Mouse (Mus musculus) retina, adult 2 months (tissue): ENCODE measurements at regions not wholly inside any gene's neighbourhood (a gene's known extent, or its start where the extent isn't known, plus 50 kb on each side); places are given as distances from the start of the nearest gene placed in this dataset.

Source experiments
- DNase-seq: peaks from one replicate; pipeline ENCODE4 v3.0.0-alpha.2; 2012; ENCODE audit warnings: low read depth, low spot score

DNA sequence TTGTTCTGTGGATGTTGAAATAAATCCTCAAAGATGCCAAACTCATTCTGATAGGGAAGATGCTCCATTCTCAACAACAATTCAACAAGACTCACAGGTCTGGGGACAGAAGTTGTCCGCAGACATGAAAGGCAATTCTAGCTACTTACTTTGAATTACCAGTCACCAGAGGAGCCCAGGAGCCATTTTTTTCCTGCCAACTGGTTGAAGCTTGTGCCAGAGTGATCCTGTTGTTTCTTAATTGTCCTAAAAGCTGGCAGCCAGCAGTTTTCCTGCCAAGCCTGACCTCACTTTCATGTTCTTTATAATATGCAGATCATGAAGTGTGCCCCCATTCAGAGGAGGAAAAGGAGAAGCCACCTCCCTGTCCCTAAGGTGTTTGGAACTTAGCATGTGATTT, 110.0 kb upstream of the Ankrd1 start:
- no peak for DNase-seq

DNA sequence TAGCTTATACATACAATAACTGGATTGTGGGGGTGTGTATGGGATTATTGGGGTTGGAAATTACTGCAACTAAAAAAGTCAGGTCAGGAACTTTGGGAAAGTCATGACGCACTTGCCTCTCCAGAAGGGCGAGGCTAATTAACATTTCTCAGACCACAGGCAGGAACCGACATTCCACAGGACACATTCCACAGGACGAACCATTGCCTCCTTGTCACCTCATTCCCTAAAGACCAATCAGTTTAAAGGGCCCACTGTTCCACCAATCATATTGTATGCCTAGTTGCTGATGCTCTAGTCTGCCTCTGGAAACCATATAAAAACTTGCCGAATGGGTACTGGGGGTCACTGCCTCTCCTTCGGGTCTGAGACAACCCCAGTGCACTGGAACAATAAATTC, 113.0 kb upstream of the Pcgf5 start:
- DNase-seq: no peak

DNA sequence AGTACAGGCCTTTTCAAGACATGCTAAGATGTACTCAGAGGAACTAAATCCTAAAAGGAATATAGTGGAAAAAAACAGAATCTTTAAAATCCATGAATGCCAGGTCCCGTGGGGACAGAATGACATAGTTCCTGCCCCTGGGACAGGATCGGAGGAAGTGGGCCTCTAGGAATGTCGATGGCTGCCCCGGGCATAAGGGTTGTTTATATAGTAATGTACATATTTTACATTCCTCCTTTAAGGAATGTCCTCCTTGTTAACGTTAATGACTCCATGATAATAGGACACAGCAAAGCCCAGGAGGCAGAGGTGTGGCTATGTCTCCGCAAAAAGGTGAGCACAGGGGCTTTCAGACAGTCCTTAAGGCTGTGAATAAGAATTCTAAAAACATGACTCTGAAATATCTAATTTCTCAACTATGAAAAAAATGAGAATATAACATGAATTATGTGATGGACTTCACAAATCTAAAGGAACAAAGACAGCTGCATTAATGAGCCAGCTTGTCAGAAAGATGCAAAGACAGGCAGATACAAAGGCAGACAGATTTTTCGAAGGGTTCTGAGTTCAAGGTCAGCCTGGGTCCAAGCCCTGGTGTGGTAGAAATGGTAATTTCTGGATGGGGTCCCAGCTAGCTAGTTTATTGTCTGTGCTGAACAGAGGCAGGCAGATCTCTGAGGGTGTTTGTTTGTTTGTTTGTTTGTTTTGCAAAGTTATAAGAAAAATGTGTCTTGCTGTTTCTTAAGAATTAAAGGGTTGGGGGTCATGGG, 111.3 kb upstream of the Pcgf5 start:
- no peak for DNase-seq

DNA sequence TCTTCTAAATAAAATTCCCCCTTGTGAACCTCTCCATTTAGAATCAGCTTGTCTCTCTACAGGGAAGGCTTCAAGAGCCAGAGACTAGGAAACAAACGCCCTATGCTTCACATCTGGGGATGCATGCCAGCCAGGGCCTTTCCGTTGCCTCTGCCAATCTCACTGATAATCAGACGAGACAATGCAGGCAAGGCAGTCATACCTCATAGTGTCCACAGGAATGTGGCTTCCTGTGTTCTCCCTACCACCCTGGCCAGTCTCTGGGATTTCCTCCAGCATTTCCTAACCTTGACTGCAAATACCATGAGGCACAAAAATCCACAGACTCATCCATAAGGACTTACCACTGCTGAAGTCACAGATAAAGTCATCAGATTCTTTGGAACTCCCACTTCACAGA, 110.4 kb upstream of the Pcgf5 start:
- no peak for DNase-seq

DNA sequence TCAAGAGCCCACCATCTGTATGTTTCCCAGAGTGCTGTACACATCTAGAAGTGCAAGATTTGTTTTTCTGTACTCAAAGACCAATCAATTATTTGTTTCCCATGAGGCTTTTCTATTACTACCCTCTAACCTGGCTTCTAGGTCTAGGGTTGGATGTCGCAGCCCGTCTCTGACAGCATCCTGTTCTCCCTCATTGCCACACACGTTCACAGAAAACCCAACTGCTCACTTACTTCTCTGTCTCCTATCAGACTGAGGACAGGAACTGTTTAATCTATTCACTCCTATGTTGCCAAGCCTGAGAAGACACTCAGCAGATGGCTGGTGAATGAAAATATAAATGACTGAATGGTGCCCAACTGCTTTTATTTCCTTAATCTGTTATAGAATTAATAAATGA, 109.6 kb upstream of the Pcgf5 start:
- DNase-seq: no peak

DNA sequence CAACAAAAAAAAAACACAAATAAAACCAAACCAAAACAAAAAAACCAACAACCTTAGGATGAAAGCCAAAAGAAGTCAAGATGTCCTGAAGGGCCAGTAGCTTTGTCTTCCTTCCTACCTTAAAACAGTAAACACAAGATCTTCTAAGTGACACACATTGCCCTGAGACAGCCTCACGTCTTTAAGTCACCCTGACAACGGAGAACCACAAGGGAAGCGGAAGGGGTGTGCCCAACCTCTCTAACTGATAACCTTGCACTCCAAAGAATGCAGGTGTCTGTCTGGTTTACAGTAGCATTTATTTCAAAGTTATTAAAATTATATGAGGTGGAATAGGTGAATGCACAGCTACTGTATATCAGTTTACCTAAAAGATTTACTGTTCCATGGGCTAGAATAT, 105.7 kb upstream of the Pcgf5 start:
- DNase-seq: no peak

DNA sequence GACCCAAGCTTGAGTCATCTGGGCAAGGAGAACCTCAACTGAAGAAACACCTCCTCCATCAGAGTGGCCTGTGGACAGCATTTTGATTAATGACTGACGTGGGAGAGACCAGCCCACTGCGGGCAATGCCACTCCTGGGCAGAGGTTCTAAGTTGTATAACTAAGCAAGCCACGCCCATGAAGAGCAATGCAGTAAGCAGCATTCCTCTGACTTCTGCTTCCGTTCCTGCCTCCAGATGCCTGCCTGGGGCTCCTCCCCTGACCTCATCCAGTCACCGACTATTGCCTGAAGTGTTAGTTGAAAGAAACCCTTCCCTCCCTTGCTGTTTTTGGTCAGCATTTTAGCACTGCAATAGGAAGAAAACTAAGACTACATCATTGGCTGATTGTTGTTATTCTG, 105.2 kb upstream of the Pcgf5 start:
- DNase-seq: no peak

DNA sequence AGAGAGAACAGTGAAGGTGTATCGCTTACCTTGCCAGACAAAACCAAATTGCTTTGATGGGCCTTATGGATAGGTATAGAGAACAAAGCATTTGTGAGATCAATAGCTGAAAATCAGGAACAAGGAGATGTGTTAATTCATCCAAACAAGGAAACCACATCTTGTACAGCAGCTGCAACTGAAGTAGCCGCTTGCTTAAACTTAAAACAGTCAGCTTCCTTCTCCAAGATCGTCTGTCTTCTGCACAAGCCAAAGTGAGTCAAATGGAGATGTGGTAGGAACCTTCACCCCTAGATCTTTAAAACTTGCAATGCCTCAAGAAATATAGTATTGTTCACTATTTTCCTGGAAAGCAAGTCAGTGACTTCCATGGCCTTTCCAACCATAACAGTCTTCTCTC, 95.6 kb upstream of the Pcgf5 start:
- DNase-seq: no peak

DNA sequence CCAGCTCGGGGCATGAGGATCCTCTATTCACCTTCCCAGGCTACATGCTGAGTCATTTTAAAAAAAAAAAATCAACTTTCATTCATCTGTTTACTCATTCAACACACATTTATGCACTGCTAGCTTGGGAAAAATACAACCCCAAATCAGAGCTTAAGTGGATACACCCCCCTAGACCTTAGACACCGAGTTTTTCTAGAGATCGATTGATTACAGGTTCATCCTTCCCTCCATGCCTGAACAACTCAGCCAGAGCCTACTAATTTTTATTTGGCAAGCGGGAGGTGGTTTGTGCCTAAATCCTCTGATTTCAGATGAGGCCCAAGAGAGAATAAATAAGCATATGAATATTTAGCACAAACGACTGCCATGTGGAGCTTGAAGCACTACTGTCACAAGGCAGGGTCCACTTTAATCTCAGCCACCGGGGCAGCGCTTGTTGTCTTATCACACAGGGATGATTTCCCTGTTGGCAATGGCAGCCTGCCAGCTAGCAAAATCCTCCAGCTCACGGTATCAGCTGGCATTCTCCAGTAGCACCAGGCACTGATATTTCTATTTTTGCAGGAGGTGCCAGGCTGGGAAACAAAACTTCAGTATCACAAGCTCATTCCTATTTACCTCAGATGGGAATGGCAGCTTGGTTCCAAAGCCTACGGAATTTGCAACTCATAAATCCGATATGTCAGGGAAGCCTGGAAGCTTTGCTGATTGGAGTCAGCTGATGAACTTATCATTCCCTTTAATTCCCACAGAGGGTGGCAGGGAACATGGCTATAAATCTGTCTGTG, 90.2 kb upstream of the Pcgf5 start:
- DNase-seq: peak; percentile 16

DNA sequence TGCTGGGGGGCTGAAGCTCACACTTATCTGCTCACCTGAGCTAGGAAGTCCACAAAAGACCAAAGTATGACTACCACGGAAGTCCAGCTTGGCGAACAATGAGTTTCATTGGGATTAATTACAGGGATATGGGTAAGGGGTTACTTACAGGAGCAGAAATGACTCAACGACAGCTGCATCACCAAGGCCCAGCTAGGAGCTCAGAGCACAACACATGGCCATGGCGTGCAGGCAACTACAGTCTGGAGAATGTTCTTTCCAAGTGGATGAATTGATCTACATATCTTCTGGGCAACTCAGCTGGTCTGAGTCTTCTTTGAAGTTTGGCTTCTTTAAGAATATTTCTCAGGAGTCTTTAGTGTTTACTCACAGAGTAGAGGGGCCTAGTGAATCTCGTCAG, 86.3 kb upstream of the Pcgf5 start:
- no peak for DNase-seq

DNA sequence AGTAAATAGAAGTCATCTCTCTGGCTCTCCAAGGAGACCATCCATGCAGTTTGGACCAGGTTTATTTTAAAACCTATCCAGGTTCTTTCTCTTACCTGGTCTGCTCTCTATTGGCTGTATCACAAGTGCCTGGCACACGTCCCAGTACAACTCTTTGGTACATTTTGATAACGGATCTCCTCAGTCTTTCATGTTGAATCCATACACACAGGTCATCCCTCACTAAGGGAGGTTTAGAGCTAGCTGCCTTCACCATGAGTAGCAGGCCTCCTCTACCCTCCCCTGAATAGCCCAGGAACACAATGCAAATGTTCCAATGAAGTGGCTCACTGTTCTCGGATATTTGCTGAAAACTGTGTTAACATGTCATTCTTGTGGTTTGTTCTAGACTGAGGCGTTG, 84.2 kb upstream of the Pcgf5 start:
- no peak for DNase-seq

DNA sequence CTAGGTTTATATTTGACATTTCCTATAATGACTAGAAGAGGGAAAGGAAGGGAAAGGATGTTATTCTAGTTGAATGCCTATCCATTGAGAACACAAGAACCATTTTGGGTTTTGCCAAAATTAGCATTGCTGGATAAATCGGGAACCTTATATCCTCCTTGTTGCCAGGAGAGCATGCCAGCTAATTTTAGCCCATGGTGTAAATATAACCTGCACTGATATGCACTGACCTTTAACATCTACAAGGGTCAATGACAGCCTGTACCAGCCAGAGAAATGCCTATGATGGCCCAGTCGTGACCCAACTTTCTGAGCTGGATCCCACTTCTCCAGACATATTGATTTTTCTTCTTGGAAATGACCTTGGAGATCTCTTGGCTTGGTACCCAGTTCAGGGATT, 83.7 kb upstream of the Pcgf5 start:
- no peak for DNase-seq

DNA sequence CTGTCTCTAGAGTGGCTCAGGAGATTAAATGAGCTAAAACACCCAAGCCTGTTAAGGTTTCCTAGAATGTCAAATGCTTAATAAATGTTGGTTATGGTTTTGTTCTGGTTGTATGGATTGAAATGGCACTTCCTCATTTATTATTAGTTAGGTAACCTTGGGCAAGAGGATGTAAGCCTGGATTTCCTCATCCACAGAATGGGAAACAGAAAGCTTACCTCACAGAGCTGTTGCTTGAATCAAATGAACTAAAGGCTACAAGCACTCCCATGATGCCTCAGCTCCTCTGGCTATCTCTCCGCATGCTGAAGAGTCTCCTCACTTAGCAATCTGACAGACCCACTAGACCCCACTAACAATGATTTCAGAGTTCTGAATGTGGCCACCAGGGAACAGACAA, 82.8 kb upstream of the Pcgf5 start:
- DNase-seq: no peak

DNA sequence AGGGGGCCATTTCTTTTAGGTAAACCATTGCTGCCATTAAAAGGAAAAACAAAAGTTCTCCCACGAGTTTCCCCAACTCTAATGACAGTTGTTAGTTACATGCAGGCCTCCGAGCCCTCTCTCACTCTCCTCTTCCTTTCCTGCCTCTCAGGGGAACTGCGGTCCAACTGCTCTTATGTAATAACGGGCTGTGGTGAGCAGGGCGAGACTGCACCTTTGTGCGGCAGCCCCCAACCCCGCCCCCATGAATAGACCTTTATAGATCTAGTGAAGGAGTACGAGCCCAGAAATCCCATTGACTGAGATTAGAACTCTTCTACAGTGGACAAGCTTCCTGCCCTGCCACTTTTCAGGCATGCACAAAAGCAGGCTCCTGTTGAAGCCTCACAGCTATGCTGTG, 81.8 kb upstream of the Pcgf5 start:
- no peak for DNase-seq

DNA sequence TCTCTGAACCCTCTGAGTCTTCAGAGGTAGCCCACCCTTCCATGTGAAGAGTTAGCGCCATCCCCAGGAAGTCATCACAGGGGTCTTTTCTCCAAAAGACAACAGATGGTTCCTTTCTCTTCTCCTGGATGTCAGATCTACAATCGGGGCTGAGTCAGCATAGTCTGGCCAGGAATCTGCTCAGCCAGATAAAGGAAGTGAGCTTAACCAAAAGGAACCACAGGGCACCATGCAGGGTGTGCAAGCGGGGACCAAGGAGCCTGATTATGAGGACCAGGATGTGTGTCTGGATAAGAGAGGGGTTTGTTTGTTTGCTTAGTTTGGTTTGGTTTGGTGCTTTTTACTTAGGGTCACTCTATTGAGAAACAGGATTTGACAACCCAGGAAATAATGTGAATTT, 74.6 kb upstream of the Pcgf5 start:
- no peak for DNase-seq

DNA sequence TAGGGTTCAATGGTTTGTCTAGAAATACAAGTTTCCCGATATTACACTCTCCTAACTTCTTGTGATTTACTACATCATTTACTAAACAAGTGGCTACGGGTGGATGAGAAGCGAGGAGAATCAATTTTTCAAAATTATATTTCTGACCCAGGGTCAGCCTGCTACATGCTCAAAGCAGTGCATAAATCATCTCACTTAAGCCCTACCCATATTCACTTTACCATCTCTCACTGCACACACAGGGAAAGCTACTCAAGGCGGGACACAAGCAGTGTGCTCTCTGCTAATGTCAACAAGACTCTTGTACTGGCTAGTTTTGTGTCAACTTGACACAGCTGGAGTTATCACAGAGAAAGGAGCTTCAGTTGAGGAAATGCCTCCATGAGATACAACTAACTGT, 62.6 kb upstream of the Pcgf5 start:
- DNase-seq: no peak

DNA sequence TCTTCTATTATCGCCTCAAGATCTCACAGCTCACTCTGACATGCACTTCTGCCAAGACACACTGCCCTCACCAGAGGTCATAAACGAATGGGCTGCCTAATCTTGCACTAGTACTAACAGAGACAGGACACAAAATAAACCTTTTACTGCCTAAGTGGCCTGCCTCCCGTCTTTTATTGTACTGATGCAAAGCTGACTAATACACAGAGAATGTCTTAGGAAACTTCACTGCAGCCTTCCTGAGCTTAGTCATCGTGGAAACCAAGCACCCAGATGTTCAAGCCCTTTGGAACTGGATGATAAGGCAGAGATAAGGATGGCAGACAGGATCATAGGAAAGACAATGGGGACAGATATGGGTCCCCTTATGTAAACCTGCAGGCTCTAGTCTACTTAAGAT, 57.3 kb upstream of the Pcgf5 start:
- DNase-seq: no peak

DNA sequence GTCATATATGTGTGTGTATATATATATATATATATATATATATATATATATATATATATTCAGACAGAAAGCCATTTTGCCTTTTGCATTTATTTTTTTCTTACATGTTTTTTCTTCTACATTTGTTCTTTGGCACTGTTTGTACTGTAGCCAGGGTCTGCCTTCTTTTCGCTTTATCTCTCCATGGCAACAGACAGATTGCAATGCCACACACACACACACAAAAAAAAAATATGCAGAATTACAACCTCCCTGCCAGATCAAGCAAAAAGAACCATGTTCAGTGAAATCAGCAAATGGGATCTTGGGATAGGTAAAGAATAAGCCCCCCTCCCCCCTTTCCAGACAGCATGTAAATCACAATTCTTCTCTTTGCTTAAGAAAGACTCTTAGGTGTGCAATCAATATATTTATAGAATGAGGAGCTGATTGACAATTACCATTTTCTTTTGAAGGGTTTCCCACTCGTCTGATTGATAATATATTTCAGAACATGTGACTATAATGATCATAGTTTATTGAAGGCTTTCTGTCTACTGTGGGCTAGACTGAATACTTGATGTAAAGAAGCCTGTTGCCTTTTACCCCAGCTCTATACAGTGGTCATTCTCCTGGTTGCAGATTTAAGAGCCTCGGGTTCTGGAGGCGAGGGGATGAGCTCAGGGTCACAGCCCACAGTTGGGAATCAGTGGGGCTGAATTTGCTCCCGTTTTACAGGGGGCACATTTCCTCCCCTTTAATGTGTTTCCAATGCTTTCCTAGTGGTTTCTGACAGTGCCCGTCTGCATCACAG, 54.7 kb upstream of the Pcgf5 start:
- no peak for DNase-seq
